Mouse (Mus musculus) ovary, postnatal 10 days (tissue): ENCODE results near the gene Irs1.

ENCODE experiments used
- DNase-seq: peaks from one replicate; pipeline ENCODE4 v3.0.0; 2022; ENCODE audit warnings: low spot score

Irs1 gene

DNA sequence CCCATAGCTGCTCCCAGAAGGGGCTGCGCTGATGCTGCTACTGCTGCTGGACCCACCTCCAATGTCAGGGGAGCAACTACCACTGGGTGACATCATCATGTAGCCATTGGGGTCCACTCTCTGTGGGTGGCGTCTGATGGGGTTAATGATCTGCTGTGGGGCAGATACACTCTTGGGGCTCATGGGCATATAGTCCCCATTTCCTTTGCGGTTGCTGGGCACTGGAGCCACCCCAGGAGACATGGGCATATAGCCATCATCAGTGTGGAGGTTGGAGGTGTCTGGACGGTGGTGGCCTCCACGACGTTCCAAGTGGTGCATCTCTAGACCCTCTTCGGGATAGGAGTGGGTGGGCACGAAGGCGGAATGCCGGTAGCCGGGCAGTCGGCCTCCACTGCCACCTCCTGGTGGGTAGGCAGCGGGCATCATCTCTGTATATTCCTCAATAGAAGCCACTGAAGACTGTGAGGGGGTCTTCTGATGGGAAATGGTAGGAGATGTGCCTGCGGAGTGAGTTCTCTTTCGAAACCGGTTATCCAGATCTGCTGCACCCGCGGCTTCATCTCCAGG, 2.7 kb downstream of the Irs1 start:
- no peak for DNase-seq

DNA sequence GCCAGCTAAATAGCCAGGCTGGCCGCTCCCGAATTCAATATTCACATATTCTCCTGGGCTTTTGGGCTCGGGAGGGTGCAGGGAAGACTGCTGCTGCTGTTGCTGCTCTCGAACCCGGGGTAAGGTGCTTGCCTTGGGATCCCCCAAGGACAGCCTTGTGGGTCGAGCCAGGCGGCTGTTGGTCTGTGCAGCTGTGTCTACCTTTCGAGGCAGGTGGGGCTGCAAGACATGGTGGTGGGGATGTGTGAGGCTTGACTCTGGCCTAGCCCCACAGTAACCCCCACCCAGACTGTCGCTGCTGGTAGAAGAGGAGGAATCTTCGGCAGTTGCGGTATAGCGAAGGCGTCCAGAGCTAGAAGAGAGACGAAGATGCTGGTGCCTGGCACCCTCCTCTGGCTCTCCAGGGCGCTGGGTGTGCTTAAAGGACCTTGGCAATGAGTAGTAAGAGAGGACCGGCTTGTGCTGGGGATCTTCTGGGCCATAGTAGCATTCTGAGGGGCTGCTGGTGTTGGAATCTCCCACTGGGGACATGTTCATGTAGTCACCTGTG, 3.4 kb downstream of the Irs1 start:
- DNase-seq = no peak

DNA sequence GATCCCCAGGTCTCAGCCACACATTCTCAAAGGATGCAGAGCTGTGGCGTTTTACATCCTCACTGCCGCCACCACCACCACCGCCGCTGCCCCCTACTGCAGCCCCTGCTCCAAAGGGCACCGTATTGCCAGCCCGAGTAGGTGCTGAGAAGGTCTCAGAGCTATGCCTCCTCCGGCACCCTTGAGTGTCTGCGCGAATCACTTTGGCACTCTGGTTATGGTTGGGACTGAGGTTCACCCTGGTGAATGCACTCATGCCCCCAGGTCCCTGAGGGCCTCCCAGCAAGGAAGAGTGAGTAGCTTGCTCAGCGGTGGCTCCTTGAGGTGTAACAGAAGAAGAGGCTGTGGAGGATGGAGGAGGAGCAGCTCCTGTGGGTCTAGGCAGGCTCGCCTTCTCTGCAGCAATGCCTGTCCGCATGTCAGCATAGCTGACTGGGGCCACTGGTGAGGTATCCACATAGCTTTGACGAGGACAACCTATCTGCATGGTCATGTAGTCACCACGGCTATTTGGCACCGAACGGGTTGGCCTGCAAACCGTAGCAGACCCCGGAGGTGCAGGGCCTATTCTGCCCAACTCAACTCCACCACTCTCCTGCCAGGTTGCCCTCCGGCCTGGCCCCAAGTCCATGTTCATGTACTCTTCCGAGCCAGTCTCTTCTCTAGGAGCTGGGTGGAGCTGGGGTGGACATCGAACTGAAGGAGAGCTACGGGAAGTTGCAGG, 4.0 kb downstream of the Irs1 start:
- DNase-seq = peak; percentile 24

DNA sequence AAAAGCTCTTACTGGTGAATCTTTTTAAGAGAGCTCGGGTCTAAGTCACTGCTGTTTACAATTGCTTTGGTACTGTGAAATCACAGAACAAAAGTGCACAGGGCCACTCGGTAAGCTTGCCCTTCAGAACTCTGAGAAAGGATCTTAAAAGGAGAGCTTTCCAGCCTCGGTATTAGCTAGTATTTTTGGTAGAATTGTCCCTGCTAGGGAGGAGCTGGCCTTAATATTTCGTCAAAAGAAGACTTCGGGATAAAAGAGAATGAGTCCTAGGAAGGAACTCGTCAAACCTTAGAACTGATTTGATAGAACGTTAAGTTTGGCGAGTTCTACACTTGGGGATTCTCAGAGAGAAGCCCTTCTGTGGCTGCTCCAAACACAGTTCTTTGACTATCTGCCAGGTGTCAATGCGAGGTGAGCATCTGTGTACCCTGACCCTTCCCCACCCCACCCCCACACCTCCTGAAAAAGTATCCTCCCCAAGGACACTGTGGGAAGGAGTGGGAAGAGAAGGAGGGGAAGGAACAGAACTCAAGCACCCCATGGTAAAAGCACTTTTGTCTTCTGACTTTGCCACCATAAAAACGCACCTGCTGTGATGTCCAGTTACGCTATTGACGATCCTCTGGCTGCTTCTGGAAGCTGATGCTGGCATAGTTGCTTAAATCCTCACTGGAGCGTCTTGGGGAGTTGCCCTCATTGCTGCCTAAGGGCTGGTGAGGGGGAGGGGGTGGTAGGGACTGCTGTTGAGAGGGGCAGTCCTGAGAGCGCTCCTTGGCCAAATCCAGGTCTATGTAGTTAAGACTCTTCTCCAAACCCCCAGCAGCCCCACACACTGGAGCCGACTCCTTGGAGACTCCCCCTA, 4.8 kb downstream of the Irs1 start:
- no peak for DNase-seq

DNA sequence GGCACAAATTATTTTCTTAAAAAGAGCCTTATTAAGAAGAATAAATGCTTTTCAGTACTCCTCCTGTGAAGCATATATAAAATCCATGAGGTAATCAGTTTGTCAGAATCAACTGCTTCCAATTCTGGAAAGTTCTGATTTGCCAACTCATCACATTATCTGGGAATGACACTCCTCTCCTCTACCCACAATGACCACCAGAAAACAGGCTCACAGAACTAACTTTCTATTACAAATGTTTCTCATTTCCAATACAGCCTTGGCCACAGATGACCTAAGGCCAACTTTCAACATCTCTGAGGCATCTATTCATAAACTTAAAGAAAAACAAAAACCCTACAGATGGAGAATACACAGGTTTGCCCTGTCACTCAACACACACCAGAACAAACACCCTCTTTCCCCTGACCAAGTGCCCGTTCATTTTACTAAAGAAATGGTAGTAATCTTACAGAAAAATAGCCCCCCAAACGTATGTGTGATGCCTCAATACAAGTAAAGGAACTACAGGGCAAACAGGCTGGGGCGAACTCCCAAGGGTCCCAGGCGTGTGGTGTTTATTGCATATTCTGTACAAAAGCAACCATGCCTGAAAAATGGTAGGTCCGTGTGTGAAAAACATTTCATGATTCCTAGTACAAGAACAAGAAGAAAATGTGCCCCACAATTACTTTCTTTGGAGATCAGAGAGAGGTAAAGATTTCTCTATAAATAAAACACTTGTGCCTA, 5.6 kb downstream of the Irs1 start:
- DNase-seq = no peak

DNA sequence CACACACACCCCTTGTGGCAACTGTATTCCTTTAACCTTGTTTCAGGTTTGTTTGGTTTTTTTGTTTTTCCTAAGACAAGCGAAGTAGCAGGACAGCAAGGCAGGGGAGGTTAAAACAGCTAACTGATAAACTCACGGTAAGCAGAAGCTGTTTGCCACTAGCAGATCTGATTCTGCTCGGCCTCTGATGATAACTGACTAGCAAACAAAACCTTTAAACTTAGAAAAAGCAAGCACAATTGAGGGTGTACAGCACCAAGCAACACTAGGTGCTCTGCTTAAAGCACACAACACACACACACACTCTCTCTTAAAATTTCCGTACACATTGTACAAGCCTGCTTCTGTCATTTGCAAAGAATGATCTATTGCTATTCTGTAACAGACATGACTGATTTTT, 6.8 kb downstream of the Irs1 start:
- DNase-seq = no peak

DNA sequence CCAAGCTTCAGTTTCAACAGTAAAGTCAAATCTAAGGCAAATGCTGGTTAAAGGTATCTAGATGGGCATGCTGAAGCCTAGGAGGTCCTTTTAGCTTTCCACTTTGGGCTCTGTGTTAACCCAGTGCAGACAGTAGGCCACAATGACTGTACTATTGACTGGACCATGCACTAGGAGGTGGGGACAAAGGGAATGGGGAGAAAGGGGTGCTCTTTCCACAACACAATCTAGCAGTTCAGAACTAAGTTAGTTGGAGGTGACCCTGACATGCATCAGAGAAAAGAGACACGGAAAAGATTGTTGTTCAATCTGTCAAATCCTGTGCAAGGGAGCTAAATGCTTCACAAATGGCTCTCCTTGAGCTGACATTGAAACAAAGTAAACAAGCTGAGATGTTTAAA, 7.3 kb downstream of the Irs1 start:
- peak; percentile 24 for DNase-seq

DNA sequence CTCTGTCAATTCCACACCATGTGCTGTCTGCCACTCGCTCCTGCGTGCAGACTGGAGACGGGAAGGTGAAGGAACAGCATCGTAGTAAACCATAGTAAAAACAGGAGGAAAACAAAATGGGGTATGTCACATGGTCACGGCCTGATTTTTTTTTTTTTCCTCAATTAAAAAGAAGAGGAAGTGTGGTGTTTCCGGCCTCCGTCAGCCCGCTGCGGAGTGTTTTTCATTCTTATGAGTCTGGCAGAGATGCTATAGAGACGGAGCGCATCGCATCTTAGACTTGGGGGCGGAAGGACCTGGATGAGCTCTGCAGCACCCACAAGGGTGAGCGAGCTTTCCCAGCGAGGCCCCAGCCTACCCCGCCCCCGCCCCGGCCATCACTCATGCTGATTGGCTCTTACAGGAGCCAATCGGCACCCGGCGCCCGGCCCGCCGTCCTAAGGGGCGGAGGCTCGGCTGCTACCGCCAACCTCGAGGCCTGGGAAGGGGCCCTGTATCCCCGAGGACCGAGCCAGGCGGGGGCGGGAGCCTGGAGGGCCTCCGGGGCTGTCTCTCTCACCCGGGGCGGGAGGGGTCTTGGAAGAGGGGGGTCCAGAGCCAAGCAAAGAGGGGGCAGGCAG, 8.1 kb downstream of the Irs1 start:
- DNase-seq = peak; percentile 77

DNA sequence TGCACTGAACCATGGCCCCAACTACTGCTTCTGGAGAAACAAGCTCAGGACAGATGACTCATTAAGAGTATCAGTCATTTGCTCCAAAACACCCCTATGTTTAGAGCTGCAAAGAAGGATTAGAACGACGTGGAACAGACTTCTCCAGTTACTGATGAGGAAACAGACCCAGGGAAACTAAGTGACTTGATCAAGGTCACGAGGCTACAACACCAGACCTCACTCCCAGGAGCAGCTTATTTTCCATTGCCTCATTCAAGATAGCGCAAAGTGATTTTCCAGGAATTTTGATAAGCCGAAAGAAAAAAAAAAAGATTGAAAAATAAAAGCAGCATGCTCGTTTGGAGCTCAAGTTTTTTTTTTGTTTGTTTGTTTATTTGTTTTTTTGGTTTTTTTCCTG, 9.4 kb downstream of the Irs1 start:
- DNase-seq = no peak

DNA sequence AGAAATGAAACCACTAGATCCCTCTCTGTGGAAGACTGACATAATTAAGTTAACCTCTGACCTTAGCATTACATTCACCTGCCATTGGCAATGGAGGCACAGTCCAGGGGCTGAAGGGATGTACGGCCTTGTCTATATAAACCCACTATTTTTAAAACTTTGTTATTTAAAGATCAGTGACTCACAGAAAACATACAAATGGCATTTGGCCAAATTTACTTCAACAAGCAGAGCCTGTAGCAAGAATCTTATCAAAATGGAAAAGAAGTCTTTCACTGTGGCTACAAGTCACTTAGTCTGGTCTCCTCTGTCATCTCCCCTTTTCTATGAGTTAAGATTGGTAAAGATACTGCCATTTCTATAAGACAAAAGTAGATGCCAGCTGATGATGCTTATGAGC, 11.4 kb downstream of the Irs1 start:
- no peak for DNase-seq

DNA sequence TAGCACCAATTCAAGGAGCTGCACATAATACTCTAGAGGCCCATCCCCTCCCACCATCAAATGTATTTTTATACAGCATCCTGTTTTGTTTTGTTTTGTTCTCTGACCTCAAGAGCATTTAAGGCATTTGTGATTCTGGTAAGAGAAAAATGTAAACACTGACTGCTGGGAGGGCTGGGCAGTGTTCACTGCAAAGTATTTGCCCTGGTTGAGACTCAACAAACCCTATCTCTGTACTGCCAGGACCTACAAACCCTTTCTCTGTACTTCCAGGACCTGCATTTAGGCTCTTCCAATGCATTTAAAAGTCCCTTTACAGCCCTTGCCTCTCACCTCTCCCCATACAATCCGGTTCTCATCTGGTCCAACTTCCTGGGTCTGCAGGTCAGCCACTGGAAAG, 16.9 kb downstream of the Irs1 start:
- DNase-seq = no peak

DNA sequence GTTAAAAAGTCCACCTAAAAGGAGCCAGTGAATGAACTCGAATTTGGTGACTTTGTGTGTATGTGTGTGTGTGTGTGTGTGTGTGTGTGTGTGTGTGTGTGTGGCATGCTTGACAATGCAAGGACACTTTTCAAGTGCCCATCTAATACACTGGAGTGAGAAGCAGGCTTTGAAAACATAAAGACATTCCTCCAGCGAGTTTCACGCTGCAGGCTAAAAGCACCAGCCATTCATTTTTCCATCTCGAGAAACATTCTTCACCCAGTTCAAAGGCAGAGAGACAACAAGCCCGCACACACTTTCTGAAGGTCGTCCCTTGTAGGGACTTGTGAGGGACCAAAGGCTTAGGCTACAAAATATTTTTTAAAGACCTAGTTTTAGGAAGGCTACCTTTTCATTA, 17.7 kb downstream of the Irs1 start:
- no peak for DNase-seq

DNA sequence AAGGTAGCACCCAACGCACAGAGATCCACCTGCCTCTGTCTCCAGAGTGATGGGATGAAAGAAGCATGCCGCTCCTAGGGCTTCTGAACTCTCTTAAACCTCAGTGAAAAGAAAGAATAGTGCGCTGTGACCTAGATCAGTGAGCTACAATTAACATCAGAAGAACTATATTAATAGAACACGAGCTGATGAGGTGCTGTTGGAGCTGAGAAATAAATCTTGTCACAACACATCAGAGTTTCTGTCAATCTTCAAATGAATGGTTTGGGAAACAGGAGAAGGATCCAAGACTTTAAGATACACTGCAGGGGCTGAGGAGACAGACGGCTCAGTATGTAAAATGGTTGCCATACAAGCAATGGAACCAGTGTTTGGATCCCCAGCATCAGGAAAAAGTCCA, 19.0 kb downstream of the Irs1 start:
- no peak for DNase-seq

DNA sequence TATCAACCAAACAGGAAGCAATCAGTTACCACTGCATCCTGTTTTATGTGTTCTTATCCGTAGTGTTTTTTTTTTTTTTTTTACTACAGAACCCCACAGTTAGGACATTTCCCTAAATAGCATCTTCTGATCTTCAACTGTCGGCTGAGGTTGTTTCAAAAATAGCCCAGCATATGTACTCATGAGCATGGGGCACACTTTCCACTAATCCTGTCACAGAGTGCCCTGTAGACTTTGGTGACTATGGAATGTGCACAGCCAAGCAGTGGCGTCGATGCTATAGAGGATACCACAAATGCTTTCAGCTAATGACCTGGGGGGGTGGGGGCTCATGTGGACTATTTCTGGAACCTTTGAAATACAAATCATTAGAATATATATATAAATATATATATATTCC, 23.7 kb downstream of the Irs1 start:
- DNase-seq = no peak

DNA sequence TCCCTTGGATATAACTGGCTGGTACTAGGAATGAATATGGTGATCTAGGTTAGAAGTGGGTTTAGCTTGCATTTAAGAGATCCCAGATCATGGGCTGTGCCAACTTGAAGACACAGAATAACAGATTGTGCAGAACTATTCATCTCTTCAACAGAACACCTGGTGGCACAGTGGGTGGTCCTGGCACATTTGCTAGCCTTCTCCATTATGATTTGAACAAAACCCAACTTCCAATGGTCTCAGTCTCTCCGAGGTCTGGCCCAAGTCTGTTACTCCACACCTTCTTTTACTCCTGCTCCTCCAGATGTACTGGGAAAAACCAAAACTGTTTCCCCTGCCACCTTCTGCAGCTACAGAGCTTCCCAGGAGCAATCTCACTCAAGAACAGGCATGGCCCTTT, 28.9 kb downstream of the Irs1 start:
- DNase-seq = no peak

DNA sequence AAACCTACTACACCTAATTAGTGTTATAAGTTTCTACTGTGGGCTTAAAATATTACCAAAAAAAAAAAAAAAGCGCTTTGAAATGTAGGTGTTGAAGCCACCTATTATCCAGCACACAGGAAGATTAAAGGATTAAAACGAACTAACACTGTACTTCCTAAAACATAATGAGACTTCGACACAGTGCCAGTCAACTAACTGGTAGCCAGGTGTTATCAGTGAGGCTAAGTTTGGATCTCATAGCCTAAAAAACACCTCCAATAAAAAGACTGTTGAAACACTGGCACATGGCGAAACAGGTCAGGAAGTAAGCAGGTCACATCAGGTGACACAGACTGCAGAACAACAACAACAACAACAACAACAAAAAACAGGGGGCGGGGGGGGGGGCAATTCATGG, 29.6 kb downstream of the Irs1 start:
- no peak for DNase-seq

DNA sequence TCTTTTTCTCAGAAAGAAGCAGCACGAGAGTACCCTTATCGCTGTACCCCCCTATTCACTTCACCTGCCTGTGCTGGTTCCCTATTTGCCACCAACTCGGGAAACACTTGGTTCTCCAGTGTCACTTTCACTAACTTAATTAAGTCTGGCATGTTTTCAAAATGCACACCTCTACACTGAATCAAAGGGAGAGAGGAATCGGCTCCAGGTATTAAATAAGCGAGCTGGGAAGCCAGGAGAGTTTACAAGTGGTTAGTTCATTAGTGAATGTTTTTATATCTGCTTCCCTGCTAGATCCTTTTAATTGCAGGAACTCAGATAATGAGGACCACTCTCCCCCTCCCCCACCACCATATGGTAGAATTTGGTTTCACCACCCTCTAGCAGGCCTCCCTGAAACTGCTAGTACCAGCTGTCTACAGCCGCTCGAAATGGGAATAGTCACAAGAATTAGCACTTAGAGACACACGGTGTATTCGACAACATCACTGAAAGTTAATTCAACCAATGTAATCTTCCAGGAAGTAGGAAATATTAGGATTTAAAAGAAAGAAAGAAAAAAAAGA, 30.1 kb downstream of the Irs1 start:
- no peak for DNase-seq

DNA sequence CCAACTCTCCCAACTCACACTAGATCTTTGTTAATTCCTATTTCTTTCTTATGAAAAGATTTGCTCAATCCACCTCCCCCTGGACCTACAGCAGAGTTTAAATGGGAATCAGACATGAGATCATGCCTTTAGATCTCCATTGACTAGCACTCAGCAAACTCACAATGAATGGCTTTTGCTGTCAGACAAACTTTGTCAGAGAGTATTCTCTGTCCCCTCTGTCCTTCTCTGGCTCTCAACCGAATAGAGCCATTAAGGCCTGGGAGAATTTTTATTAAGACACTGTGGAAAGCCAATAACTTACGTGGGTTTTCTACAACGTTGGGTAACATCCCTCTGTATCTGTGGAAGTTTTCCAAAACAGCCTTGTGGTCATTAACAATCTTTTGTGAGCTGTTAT, 31.2 kb downstream of the Irs1 start:
- DNase-seq = no peak

DNA sequence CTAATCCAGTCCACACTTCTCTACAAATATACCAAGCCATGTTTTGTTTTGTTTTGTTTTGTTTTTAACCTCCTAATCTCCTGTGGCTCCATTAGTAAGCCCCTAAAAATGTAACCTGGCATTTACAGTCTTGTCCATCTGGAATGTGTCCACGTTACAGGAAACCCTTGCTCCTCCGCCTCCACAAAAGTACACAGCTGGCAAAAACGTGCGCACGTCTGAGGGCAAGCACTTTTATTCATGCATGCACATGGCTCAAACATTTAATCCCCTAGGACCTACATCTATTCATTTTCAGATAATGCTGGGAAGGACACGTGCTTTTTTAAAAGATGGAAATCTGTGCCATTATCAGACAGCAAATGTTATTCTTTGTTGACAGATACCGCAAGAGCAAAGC, 32.9 kb downstream of the Irs1 start:
- DNase-seq = no peak

DNA sequence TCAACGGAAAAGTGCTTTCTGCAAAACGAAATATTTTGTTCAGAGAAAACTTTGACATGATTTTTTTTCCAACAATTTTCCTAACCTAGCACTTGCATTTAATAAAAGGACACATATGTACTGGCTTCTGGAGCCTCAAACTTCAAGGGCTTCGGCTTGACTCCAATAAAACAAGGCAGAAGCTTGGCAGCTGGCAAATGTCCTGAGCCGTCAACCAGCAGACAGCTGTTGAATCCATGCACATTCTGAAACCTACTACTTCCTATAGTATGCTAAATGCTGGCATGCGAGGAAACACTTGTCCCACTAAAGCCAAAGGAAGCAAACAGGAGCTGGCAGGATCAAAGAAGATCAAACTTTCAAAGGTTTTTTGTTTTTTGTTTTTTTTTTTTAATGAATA, 33.8 kb downstream of the Irs1 start:
- DNase-seq = no peak

DNA sequence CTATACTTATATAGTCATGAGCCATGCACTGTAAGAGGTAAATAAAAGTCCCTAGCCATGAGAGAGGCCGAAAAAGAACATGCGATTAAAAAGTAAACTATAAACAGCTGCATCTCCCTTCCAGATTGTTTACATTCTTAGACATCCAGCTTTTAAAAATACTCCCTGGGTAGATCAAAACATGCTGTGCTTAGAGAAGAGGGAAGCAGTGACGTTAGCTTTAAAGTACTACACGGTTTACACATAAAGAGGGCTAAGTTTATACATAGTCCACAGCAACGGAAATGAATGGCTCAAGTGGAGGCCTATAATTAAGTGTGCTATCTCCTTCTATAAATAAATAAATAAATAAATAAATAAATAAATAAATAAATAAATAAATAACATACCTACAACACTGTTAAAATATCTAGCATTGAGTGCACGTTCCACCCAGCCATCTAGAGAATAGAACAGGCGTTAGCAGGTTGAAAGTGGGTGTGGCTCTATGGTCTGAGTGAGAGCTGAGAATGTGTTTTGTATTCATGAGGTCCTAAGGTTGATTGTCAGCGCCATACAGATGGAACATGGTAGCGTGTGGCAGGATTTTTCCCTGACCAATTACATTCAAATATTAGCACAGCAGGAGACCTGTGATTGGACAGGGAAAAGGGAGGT, 37.3 kb downstream of the Irs1 start:
- DNase-seq = no peak
